Mouse (Mus musculus) heart, adult 2 months (tissue): ENCODE measurements around the gene Ttll6. TPM values are rescaled to one million over a fixed set of nuclear protein-coding genes. Genes with fewer than 3 reads are reported as not detected.
A peak's percentile ranks its signal among the peaks of the same experiment; 100 is the strongest.

Experiments
- DNase-seq, 2 experiments: peaks; one replicate each; pipeline ENCODE4 v3.0.0; 2021
- H3K27ac ChIP-seq: fragments of 200-600 bp; 2 replicates; pipeline ENCODE4 v1.8.1; 2022
- H3K27me3 ChIP-seq: fragments of 200-500 bp; 2 replicates; pipeline ENCODE4 v1.6.1; 2012; ENCODE audit warnings: mild to moderate bottlenecking, low read length, inconsistent platforms, mixed read lengths; ENCODE audit not compliant: control insufficient read depth, insufficient read depth
- H3K36me3 ChIP-seq: fragments of 200-500 bp; 2 replicates; pipeline ENCODE4 v1.6.1; 2012; ENCODE audit warnings: low read length, inconsistent platforms; ENCODE audit not compliant: control insufficient read depth, insufficient read depth
- H3K4me1 ChIP-seq: fragments of 200-500 bp; 2 replicates; pipeline ENCODE4 v1.6.1; 2011; ENCODE audit warnings: low read length; ENCODE audit not compliant: control insufficient read depth, insufficient read depth
- H3K4me3 ChIP-seq: fragments of 200-600 bp; 2 replicates; pipeline ENCODE4 v1.8.1; 2022
- H3K79me2 ChIP-seq: fragments of 200-500 bp; replicated peaks from 2 replicates; pipeline ENCODE4 v1.6.1; 2012; ENCODE audit warnings: mild to moderate bottlenecking, inconsistent platforms, low read length, moderate library complexity, mixed read lengths; ENCODE audit not compliant: control insufficient read depth, insufficient read depth
- H3K9ac ChIP-seq: fragments of 200-500 bp; 2 replicates; pipeline ENCODE4 v1.6.1; 2012; ENCODE audit warnings: low read depth, mild to moderate bottlenecking, control low read depth, inconsistent platforms, low read length, mixed read lengths
- CTCF ChIP-seq: fragments of 200-600 bp; IDR thresholded peaks from 2 replicates; pipeline ENCODE4 v1.8.1; 2022; ENCODE audit warnings: antibody characterized with exemption, mild to moderate bottlenecking, moderate library complexity
- EP300 ChIP-seq: fragments of 200-500 bp; IDR thresholded peaks from 2 replicates; pipeline ENCODE4 v1.6.1; 2011; ENCODE audit warnings: low read depth, low read length, control low read depth; ENCODE audit not compliant: insufficient read depth
- POLR2A ChIP-seq: fragments of 200-500 bp; IDR thresholded peaks from 2 replicates; pipeline ENCODE4 v1.6.1; 2011; ENCODE audit warnings: mild to moderate bottlenecking, low read depth, low read length, control low read depth; ENCODE audit not compliant: insufficient read depth
- WGBS: fragments of 180-500 bp; shearing (Covaris S2); methylation state at CpG from one replicate; pipeline ENCODE4 v1.1.7; 2018; 5-methylcytosine and 5-hydroxymethylcytosine counted together
- intact Hi-C: fragments of 180-260 bp; cut with DNase I; formaldehyde crosslinking; loops from one replicate; pipeline ENCODE4 v1.15.1; 2025
- polyA plus RNA-seq: library from polyadenylated mRNA; depleted of rRNA; stranded (reverse); fragments of >200 nt; gene quantifications from 2 replicates; pipeline ENCODE4 v1.2.3, GENCODE M21; 2012
- total RNA-seq, 2 experiments: library from RNA; stranded (reverse); gene quantifications; 2 replicates each; pipeline ENCODE4 v1.2.3; 2021

The Ttll6 gene
- total and polyA plus RNA-seq, 3 experiments = 0.18 TPM; not detected in 2

GRCm38 (mm10) chr11:96124052-96124914 lies 9.3 kb upstream of the Ttll6 start:
- H3K36me3 ChIP-seq = no peaks in the 10 kb centered on the region
- peak overlapping the region; percentile 22; the same call in 1 of the 2 replicates for H3K4me3 ChIP-seq
- intact Hi-C loops = no loop called here
- DNase-seq = peak in 1 of 2 experiments; percentile 11
- H3K4me1 ChIP-seq = no peaks in the 10 kb centered on the region
- H3K27ac ChIP-seq = no peak overlapping the region
- no peaks in the 10 kb centered on the region for H3K79me2 ChIP-seq
- H3K9ac ChIP-seq = no peak overlapping the region
- TF ChIP-seq POLR2A = no peak
- TF ChIP-seq CTCF = no peak
- no peak for TF ChIP-seq EP300
- peaks cover 7% of the 10 kb centered on the region for H3K27me3 ChIP-seq
- 4% methylated on average over 45 of the region's 45 CpGs for WGBS

GRCm38 (mm10) chr11:96130606-96131005 lies 3.0 kb upstream of the Ttll6 start:
- H3K27ac ChIP-seq = no peak overlapping the region
- no peaks in the 10 kb centered on the region; the same call in 1 of the 2 replicates for H3K27me3 ChIP-seq
- H3K79me2 ChIP-seq = no peaks in the 10 kb centered on the region
- DNase-seq = no peak
- no peak overlapping the region for H3K4me3 ChIP-seq
- H3K36me3 ChIP-seq = no peaks in the 10 kb centered on the region
- H3K4me1 ChIP-seq = no peaks in the 10 kb centered on the region
- TF ChIP-seq POLR2A (no peak), CTCF (no peak), EP300 (no peak)
- H3K9ac ChIP-seq = no peak overlapping the region
- intact Hi-C loops = no loop called here
- 64% methylated on average over 10 of the region's 10 CpGs for WGBS

- DNase-seq = no peak
- Histone ChIP-seq H3K36me3 (no peaks in the 10 kb centered on the region), H3K27ac (no peak overlapping the region), H3K9ac (no peak overlapping the region), H3K4me1 (no peaks in the 10 kb centered on the region), H3K4me3 (no peak overlapping the region), H3K79me2 (no peaks in the 10 kb centered on the region), H3K27me3 (no peaks in the 10 kb centered on the region; the same call in 1 of the 2 replicates)
- TF ChIP-seq CTCF (no peak), POLR2A (no peak), EP300 (no peak)
- 67% methylated on average over 8 of the region's 8 CpGs for WGBS
- intact Hi-C loops = no loop called here
These were observed 2.3 kb downstream of the Ttll6 start for GRCm38 (mm10) chr11:96135847-96136246.

- no peaks in the 10 kb centered on the region for H3K36me3 ChIP-seq
- 22% methylated on average over 4 of the region's 4 CpGs for WGBS
- no peak overlapping the region for H3K9ac ChIP-seq
- no peak for TF ChIP-seq POLR2A
- TF ChIP-seq EP300 = no peak
- no peak for TF ChIP-seq CTCF
- no peak overlapping the region for H3K27ac ChIP-seq
- intact Hi-C loops = no loop called here
- H3K79me2 ChIP-seq = no peaks in the 10 kb centered on the region
- H3K4me3 ChIP-seq = no peak overlapping the region
- no peaks in the 10 kb centered on the region for H3K27me3 ChIP-seq
- no peak for DNase-seq
- no peaks in the 10 kb centered on the region for H3K4me1 ChIP-seq
These were observed 7.2 kb downstream of the Ttll6 start for GRCm38 (mm10) chr11:96140726-96141175.

GRCm38 (mm10) chr11:96143766-96144165 lies 10.2 kb downstream of the Ttll6 start:
- Histone ChIP-seq H3K27me3 (no peaks in the 10 kb centered on the region; the same call in 1 of the 2 replicates), H3K27ac (no peak overlapping the region), H3K36me3 (no peaks in the 10 kb centered on the region), H3K79me2 (no peaks in the 10 kb centered on the region), H3K4me1 (no peaks in the 10 kb centered on the region), H3K9ac (no peak overlapping the region), H3K4me3 (no peak overlapping the region)
- DNase-seq = no peak
- intact Hi-C loops = no loop called here
- TF ChIP-seq POLR2A (no peak), EP300 (no peak), CTCF (no peak)
- WGBS = 54% methylated on average over 4 of the region's 4 CpGs

- Histone ChIP-seq H3K9ac (no peak overlapping the region), H3K79me2 (no peaks in the 10 kb centered on the region), H3K4me3 (no peak overlapping the region), H3K27ac (no peak overlapping the region), H3K36me3 (no peaks in the 10 kb centered on the region), H3K4me1 (no peaks in the 10 kb centered on the region), H3K27me3 (no peaks in the 10 kb centered on the region; the same call in 1 of the 2 replicates)
- peak; percentile 83 for TF ChIP-seq CTCF
- no peak for TF ChIP-seq EP300
- no peak for TF ChIP-seq POLR2A
- intact Hi-C loops = loop anchor here (1.0 kb wide), 2 partner anchors 90 to 95 kb away; no protein-coding TSS in a partner anchor
- 1% methylated on average over 15 of the region's 15 CpGs for WGBS
- peak; percentile 47 to 68 for DNase-seq
These were observed 12.2 kb downstream of the Ttll6 start for GRCm38 (mm10) chr11:96145622-96146270.
